Mouse (Mus musculus) limb, embryonic 13.5 days (tissue): ENCODE results near the gene Zbtb21. TPM values are rescaled to one million over a fixed set of nuclear protein-coding genes. Genes with fewer than 3 reads are reported as not detected.

Source experiments
- ATAC-seq: fragments of 200-750 bp; cut with Nextera tagmentation; 2 replicates; pipeline ENCODE4 v1.8.0; 2017; ENCODE audit warnings: low read depth, moderate number of reproducible peaks, moderate TSS enrichment; ENCODE audit not compliant: low FRiP score
- H3K27ac ChIP-seq: fragments of 300-500 bp; sonication (generic); 2 replicates; pipeline ENCODE4 v1.5.1; 2015; ENCODE audit warnings: inconsistent platforms, mild to moderate bottlenecking, moderate library complexity
- H3K27me3 ChIP-seq: fragments of 300-500 bp; sonication (generic); 2 replicates; pipeline ENCODE4 v1.6.1; 2015; ENCODE audit warnings: mild to moderate bottlenecking, inconsistent platforms
- H3K36me3 ChIP-seq: fragments of 300-500 bp; sonication (generic); 2 replicates; pipeline ENCODE4 v1.6.1; 2015; ENCODE audit warnings: inconsistent platforms, mild to moderate bottlenecking, moderate library complexity
- H3K4me1 ChIP-seq: fragments of 300-500 bp; sonication (generic); 2 replicates; pipeline ENCODE4 v1.6.1; 2015; ENCODE audit warnings: inconsistent platforms
- H3K4me2 ChIP-seq: fragments of 300-500 bp; sonication (generic); replicated peaks from 2 replicates; pipeline ENCODE4 v1.6.1; 2015; ENCODE audit warnings: inconsistent platforms, mild to moderate bottlenecking, moderate library complexity
- H3K4me3 ChIP-seq: fragments of 300-500 bp; sonication (generic); 2 replicates; pipeline ENCODE4 v1.5.1; 2015; ENCODE audit warnings: moderate library complexity, mild to moderate bottlenecking, inconsistent platforms
- H3K9ac ChIP-seq: fragments of 300-500 bp; sonication (generic); 2 replicates; pipeline ENCODE4 v1.6.1; 2015; ENCODE audit warnings: mild to moderate bottlenecking, inconsistent platforms
- H3K9me3 ChIP-seq: fragments of 300-500 bp; sonication (generic); 2 replicates; pipeline ENCODE4 v1.6.1; 2016; ENCODE audit warnings: inconsistent platforms
- WGBS: fragments of 180-500 bp; shearing (Covaris S2); methylation state at CpG from one replicate; pipeline ENCODE4 v1.1.7; 2015; 5-methylcytosine and 5-hydroxymethylcytosine counted together
- polyA plus RNA-seq: library from polyadenylated mRNA; unstranded; fragments of >200 nt; fragmentation: Nextera tagmentation; extraction: Ambion mirVana; gene quantifications from 2 replicates; pipeline ENCODE4 v1.2.1, GENCODE M21; 2015

The Zbtb21 gene
- polyA plus RNA-seq, 1 experiment from 2014 or later: 15.6 TPM

- H3K4me1 ChIP-seq: no peaks in the 10 kb centered on the region
- no peak overlapping the region for H3K4me3 ChIP-seq
- H3K36me3 ChIP-seq: no peaks in the 10 kb centered on the region
- ATAC-seq: no peak
- 86% methylated on average over 1 of the region's 1 CpGs for WGBS
- no peaks in the 10 kb centered on the region for H3K27me3 ChIP-seq
- no peak overlapping the region for H3K27ac ChIP-seq
- H3K9ac ChIP-seq: no peak overlapping the region
- no peaks in the 10 kb centered on the region for H3K9me3 ChIP-seq
- no peak overlapping the region for H3K4me2 ChIP-seq
Measured at GRCm38 (mm10) chr16:97909356-97909755, 53.1 kb downstream of the Zbtb21 start.

GRCm38 (mm10) chr16:97907496-97907895, 54.9 kb downstream of the Zbtb21 start:
- WGBS: 80% methylated on average over 6 of the region's 6 CpGs
- H3K4me3 ChIP-seq: no peak overlapping the region
- H3K9ac ChIP-seq: no peak overlapping the region
- H3K9me3 ChIP-seq: no peaks in the 10 kb centered on the region
- no peaks in the 10 kb centered on the region for H3K4me1 ChIP-seq
- no peak overlapping the region for H3K4me2 ChIP-seq
- no peaks in the 10 kb centered on the region for H3K27me3 ChIP-seq
- ATAC-seq: no peak
- H3K36me3 ChIP-seq: no peaks in the 10 kb centered on the region; the same call in 1 of the 2 replicates
- H3K27ac ChIP-seq: no peak overlapping the region

GRCm38 (mm10) chr16:97906337-97906736, 56.1 kb downstream of the Zbtb21 start:
- no peaks in the 10 kb centered on the region for H3K9me3 ChIP-seq
- no peak overlapping the region for H3K4me2 ChIP-seq
- no peak overlapping the region for H3K4me3 ChIP-seq
- H3K9ac ChIP-seq: no peak overlapping the region
- no peaks in the 10 kb centered on the region for H3K27me3 ChIP-seq
- H3K4me1 ChIP-seq: no peaks in the 10 kb centered on the region
- H3K27ac ChIP-seq: no peak overlapping the region
- no peak for ATAC-seq
- no peaks in the 10 kb centered on the region; the same call in 1 of the 2 replicates for H3K36me3 ChIP-seq

- WGBS: 85% methylated on average over 2 of the region's 2 CpGs
- H3K9me3 ChIP-seq: no peaks in the 10 kb centered on the region
- no peak overlapping the region for H3K4me2 ChIP-seq
- no peaks in the 10 kb centered on the region for H3K27me3 ChIP-seq
- H3K27ac ChIP-seq: no peak overlapping the region
- no peak overlapping the region for H3K4me3 ChIP-seq
- no peak for ATAC-seq
- no peaks in the 10 kb centered on the region; the same call in 1 of the 2 replicates for H3K36me3 ChIP-seq
- H3K9ac ChIP-seq: no peak overlapping the region
- no peaks in the 10 kb centered on the region for H3K4me1 ChIP-seq
Measured at GRCm38 (mm10) chr16:97905449-97905991, 56.9 kb downstream of the Zbtb21 start.

- no peaks in the 10 kb centered on the region for H3K27me3 ChIP-seq
- no peaks in the 10 kb centered on the region; the same call in 1 of the 2 replicates for H3K36me3 ChIP-seq
- no peaks in the 10 kb centered on the region for H3K4me1 ChIP-seq
- H3K4me2 ChIP-seq: no peak overlapping the region
- no peak overlapping the region for H3K9ac ChIP-seq
- no peak overlapping the region for H3K4me3 ChIP-seq
- no peak for ATAC-seq
- WGBS: 89% methylated on average over 3 of the region's 3 CpGs
- no peaks in the 10 kb centered on the region for H3K9me3 ChIP-seq
- H3K27ac ChIP-seq: no peak overlapping the region
Measured at GRCm38 (mm10) chr16:97904035-97904434, 58.4 kb downstream of the Zbtb21 start.

GRCm38 (mm10) chr16:97897346-97898024, 64.9 kb downstream of the Zbtb21 start:
- 79% methylated on average over 5 of the region's 5 CpGs for WGBS
- Histone ChIP-seq H3K9ac (no peak overlapping the region), H3K4me1 (no peaks in the 10 kb centered on the region), H3K4me2 (no peak overlapping the region), H3K27me3 (no peaks in the 10 kb centered on the region), H3K36me3 (no peaks in the 10 kb centered on the region), H3K9me3 (no peaks in the 10 kb centered on the region), H3K4me3 (no peak overlapping the region), H3K27ac (no peak overlapping the region)
- ATAC-seq: no peak

Other genes with a start within 250 kb of the Zbtb21 start
- gene Ripk4, start 198.8 kb downstream of the Zbtb21 start, polyA plus RNA-seq: 7.7 and 9.8 TPM in 2 replicates
- 12.7 and 15.3 TPM in 2 replicates for gene Prdm15, start 110.8 kb downstream of the Zbtb21 start, polyA plus RNA-seq
- 12.4 and 15.3 TPM in 2 replicates for gene C2cd2, start within 50 bp of the Zbtb21 start, polyA plus RNA-seq
- 25.9 and 30.5 TPM in 2 replicates for gene B230307C23Rik, start 34.7 kb upstream of the Zbtb21 start, polyA plus RNA-seq
- gene A630089N07Rik, start 119.8 kb upstream of the Zbtb21 start, polyA plus RNA-seq: 22.6 and 26.0 TPM in 2 replicates